Mouse (Mus musculus) limb, embryonic 13.5 days (tissue): ENCODE measurements around the gene Sp140. TPM values are rescaled to one million over a fixed set of nuclear protein-coding genes. Genes with fewer than 3 reads are reported as not detected.
"Not testable (repeated sequence)": the region's sequence is repeated elsewhere in the genome, so short reads cannot be mapped to it uniquely, and the experiment has no call there.

Experiments
- ATAC-seq: fragments of 200-750 bp; cut with Nextera tagmentation; 2 replicates; pipeline ENCODE4 v1.8.0; 2017; ENCODE audit warnings: low read depth, moderate number of reproducible peaks, moderate TSS enrichment; ENCODE audit not compliant: low FRiP score
- H3K27ac ChIP-seq: fragments of 300-500 bp; sonication (generic); 2 replicates; pipeline ENCODE4 v1.5.1; 2015; ENCODE audit warnings: inconsistent platforms, mild to moderate bottlenecking, moderate library complexity
- H3K27me3 ChIP-seq: fragments of 300-500 bp; sonication (generic); 2 replicates; pipeline ENCODE4 v1.6.1; 2015; ENCODE audit warnings: mild to moderate bottlenecking, inconsistent platforms
- H3K36me3 ChIP-seq: fragments of 300-500 bp; sonication (generic); 2 replicates; pipeline ENCODE4 v1.6.1; 2015; ENCODE audit warnings: inconsistent platforms, mild to moderate bottlenecking, moderate library complexity
- H3K4me1 ChIP-seq: fragments of 300-500 bp; sonication (generic); 2 replicates; pipeline ENCODE4 v1.6.1; 2015; ENCODE audit warnings: inconsistent platforms
- H3K4me2 ChIP-seq: fragments of 300-500 bp; sonication (generic); replicated peaks from 2 replicates; pipeline ENCODE4 v1.6.1; 2015; ENCODE audit warnings: inconsistent platforms, mild to moderate bottlenecking, moderate library complexity
- H3K4me3 ChIP-seq: fragments of 300-500 bp; sonication (generic); 2 replicates; pipeline ENCODE4 v1.5.1; 2015; ENCODE audit warnings: moderate library complexity, mild to moderate bottlenecking, inconsistent platforms
- H3K9ac ChIP-seq: fragments of 300-500 bp; sonication (generic); 2 replicates; pipeline ENCODE4 v1.6.1; 2015; ENCODE audit warnings: mild to moderate bottlenecking, inconsistent platforms
- H3K9me3 ChIP-seq: fragments of 300-500 bp; sonication (generic); 2 replicates; pipeline ENCODE4 v1.6.1; 2016; ENCODE audit warnings: inconsistent platforms
- WGBS: fragments of 180-500 bp; shearing (Covaris S2); methylation state at CpG from one replicate; pipeline ENCODE4 v1.1.7; 2015; 5-methylcytosine and 5-hydroxymethylcytosine counted together
- polyA plus RNA-seq: library from polyadenylated mRNA; unstranded; fragments of >200 nt; fragmentation: Nextera tagmentation; extraction: Ambion mirVana; gene quantifications from 2 replicates; pipeline ENCODE4 v1.2.1, GENCODE M21; 2015

Sp140 gene
- polyA plus RNA-seq, 1 experiment from 2014 or later: 0.75 TPM

DNA sequence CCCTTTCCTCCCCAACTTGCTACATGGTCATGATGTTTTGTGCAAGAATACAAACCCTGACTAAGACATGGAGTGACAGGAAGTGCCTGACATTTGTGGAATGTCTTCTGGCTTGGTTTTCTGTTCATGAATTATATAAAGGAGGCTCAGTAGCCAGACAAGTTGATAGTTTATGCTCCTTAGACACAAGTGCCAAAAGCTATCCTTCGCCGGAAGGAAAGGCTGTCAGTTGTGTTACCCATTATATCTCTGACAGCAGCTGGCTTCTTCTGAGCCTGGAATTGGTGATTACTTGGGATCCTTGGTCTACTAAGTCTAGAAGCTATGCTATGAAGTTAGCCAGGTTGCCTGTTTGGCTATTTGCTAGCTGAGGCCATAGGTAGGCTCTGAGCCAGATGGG is 57.0 kb downstream of the Sp140 start:
- not testable (repeated sequence) for H3K9me3 ChIP-seq, ATAC-seq, H3K27me3 ChIP-seq, H3K4me2 ChIP-seq, H3K27ac ChIP-seq, H3K36me3 ChIP-seq, H3K4me3 ChIP-seq, H3K4me1 ChIP-seq, H3K9ac ChIP-seq
- 92% methylated on average over 2 of the region's 2 CpGs for WGBS

DNA sequence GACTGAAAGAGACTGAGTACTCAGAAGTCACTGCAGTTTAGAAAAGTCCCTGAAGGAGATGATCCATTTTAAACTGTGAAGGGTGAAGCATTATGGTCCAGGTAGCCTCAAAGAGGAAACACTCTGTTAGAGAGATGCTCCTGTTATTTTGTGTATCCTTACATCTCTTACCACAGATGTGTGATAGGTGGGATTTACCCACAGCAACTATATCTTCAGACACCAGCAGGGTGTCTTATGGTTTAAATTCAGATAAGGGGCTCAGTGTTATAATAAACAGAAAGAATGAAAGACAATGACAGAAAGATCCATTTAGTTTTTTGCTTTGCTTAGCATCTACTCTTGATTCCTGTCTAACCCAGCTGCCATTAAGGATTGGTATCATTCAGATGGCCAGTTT is 64.1 kb downstream of the Sp140 start:
- no peaks in the 10 kb centered on the region for H3K27me3 ChIP-seq
- H3K4me1 ChIP-seq: no peaks in the 10 kb centered on the region
- H3K4me3 ChIP-seq: no peak overlapping the region
- no peak overlapping the region for H3K4me2 ChIP-seq
- no peaks in the 10 kb centered on the region for H3K36me3 ChIP-seq
- H3K9me3 ChIP-seq: no peaks in the 10 kb centered on the region
- no peak overlapping the region for H3K27ac ChIP-seq
- no peak for ATAC-seq
- no peak overlapping the region for H3K9ac ChIP-seq

DNA sequence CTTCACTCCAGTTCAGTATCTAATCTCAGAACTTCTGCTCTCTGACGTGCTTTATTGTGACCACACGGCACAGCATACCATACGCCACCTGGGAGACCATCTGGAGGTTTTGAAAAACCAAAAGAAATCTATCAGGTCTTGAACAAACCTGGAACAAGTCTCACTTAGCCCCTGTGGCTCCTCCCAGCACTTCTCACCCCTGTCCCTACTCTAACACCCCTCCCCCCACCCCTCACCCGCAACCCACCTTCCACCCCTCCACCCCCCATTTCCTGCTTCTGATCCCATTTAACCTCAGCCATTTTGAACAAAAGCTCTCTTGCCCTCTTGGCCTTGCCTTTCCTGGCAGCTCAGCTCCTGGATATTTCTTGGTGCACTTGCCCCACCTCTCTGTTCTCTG is 80.0 kb downstream of the Sp140 start:
- WGBS: 56% methylated on average over 4 of the region's 4 CpGs
- H3K4me3 ChIP-seq: no peak overlapping the region
- no peaks in the 10 kb centered on the region for H3K9me3 ChIP-seq
- no peaks in the 10 kb centered on the region for H3K4me1 ChIP-seq
- no peak overlapping the region for H3K9ac ChIP-seq
- no peaks in the 10 kb centered on the region for H3K27me3 ChIP-seq
- H3K27ac ChIP-seq: no peak overlapping the region
- no peak overlapping the region for H3K4me2 ChIP-seq
- H3K36me3 ChIP-seq: no peaks in the 10 kb centered on the region
- ATAC-seq: no peak

DNA sequence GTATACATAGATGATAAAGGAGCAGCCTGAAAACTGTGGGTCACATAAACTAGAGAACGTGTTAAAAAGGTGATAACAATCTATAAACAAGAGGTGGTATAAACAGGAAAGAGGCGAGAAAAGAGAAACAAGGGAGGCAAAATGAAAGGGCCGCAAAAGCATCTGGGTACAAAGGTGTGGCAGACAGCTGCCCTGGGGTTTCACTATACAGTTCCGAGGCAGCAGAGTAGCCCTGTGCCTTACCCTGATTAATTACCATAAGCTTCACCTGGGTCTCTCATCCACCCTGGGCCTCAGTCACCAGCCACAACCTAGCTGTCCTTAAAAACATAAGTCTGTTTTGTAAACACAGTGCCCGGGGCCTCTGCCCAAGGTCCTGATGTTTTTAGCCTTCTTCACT is 86.5 kb downstream of the Sp140 start:
- Histone ChIP-seq H3K36me3 (no peaks in the 10 kb centered on the region), H3K4me3 (no peak overlapping the region), H3K27me3 (no peaks in the 10 kb centered on the region), H3K27ac (no peak overlapping the region), H3K9me3 (no peaks in the 10 kb centered on the region), H3K9ac (no peak overlapping the region), H3K4me1 (no peaks in the 10 kb centered on the region), H3K4me2 (no peak overlapping the region)
- 45% methylated on average over 5 of the region's 5 CpGs for WGBS
- ATAC-seq: no peak

DNA sequence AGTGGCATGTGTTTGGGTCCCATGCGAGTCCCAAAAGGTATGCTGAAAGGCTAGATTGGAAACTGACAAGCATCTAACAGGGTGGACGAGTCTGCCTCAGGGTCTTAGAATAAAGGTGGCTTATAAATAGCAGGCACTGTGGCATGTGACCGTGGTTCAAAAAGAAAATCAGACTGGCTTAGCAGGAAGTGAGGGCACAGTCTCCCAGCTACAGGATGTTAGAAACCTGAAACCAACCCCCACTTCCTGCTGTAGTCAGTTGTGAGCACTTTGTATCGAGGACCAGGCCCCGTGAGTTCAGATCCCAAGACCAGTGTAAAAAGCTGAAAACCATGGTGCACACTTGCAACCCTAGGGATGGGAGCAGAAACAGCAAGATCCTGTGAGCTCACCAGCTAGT is 87.2 kb downstream of the Sp140 start:
- Histone ChIP-seq H3K27me3 (no peaks in the 10 kb centered on the region), H3K4me2 (no peak overlapping the region), H3K4me1 (no peaks in the 10 kb centered on the region), H3K27ac (no peak overlapping the region), H3K4me3 (no peak overlapping the region), H3K9ac (no peak overlapping the region), H3K36me3 (no peaks in the 10 kb centered on the region), H3K9me3 (no peaks in the 10 kb centered on the region)
- WGBS: 39% methylated on average over 5 of the region's 5 CpGs
- no peak for ATAC-seq

DNA sequence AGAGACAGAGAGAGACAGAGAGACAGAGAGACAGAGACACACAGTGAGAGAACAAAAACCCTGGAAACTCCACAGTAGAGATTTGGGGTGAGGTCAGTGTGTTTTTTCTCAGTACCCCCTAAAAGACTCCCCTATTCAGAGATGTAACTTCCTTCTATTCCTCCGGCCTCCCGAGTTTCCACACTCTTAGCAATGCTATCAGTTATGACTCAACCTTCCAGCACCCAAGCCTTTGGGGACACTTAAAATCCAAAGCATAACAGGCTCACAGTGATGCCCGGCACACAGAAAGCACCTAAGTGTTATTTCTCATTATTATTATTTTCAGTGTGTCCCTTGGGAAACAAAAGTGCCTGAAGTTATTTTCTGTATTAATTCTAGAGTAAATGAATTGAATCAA is 90.4 kb downstream of the Sp140 start:
- Histone ChIP-seq H3K4me1 (no peaks in the 10 kb centered on the region), H3K4me3 (no peak overlapping the region), H3K4me2 (no peak overlapping the region), H3K27ac (no peak overlapping the region), H3K9ac (no peak overlapping the region), H3K36me3 (no peaks in the 10 kb centered on the region), H3K27me3 (no peaks in the 10 kb centered on the region), H3K9me3 (no peaks in the 10 kb centered on the region)
- 79% methylated on average over 3 of the region's 3 CpGs for WGBS
- no peak for ATAC-seq

- H3K36me3 ChIP-seq: no peaks in the 10 kb centered on the region
- H3K27me3 ChIP-seq: no peaks in the 10 kb centered on the region
- WGBS: 73% methylated on average over 1 of the region's 1 CpGs
- no peaks in the 10 kb centered on the region for H3K4me1 ChIP-seq
- no peak overlapping the region for H3K4me3 ChIP-seq
- no peak for ATAC-seq
- H3K27ac ChIP-seq: no peak overlapping the region
- H3K4me2 ChIP-seq: no peak overlapping the region
- H3K9me3 ChIP-seq: no peaks in the 10 kb centered on the region
- H3K9ac ChIP-seq: no peak overlapping the region
Observed at GRCm38 (mm10) chr1:85692281-85692680, 92.1 kb downstream of the Sp140 start.

DNA sequence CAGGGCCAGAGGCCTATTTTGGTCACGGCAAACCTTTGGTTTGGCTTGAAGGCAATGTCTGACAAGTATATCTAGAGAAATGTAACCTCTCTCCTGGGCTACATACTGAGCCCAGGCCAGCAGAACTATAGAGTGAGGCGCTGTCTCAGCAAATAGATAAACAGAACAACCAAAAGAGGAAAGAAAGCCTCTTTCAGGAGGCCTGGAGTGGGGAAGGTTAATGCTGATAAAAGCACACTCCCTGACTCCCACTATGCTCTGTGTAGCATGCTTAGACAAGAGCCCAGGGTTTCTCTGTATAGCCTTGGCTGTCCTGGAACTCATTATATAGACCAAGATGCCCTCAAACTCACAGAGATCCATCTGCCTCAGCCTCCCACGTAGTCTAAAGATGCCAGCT is 93.1 kb downstream of the Sp140 start:
- Histone ChIP-seq H3K36me3 (no peaks in the 10 kb centered on the region), H3K9me3 (no peaks in the 10 kb centered on the region), H3K4me2 (no peak overlapping the region), H3K4me1 (no peaks in the 10 kb centered on the region), H3K27me3 (no peaks in the 10 kb centered on the region), H3K4me3 (no peak overlapping the region), H3K27ac (no peak overlapping the region), H3K9ac (no peak overlapping the region)
- WGBS: 77% methylated on average over 3 of the region's 3 CpGs
- no peak for ATAC-seq

Other genes with a start within 250 kb of the Sp140 start
- not detected in 2 replicates for gene G530012D18Rik, start 24.7 kb upstream of the Sp140 start, polyA plus RNA-seq
- 1.4 TPM in 2 replicates for gene Sp110, start 1.6 kb upstream of the Sp140 start, polyA plus RNA-seq
- 0.94 and 1.1 TPM in 2 replicates for gene Sp100, start 49.6 kb downstream of the Sp140 start, polyA plus RNA-seq
- 1.0 and 1.4 TPM in 2 replicates for gene A630001G21Rik, start 178.3 kb downstream of the Sp140 start, polyA plus RNA-seq
- gene Cab39, start 193.1 kb downstream of the Sp140 start, polyA plus RNA-seq: 28.1 and 28.5 TPM in 2 replicates